Mouse (Mus musculus): ENCODE results near the gene Sdccag8. TPM values are rescaled to one million over a fixed set of nuclear protein-coding genes. Genes with fewer than 3 reads are reported as not detected.

Sdccag8 gene
- polyA plus RNA-seq, 1 experiment from 2014 or later, result 17.4 TPM

DNA sequence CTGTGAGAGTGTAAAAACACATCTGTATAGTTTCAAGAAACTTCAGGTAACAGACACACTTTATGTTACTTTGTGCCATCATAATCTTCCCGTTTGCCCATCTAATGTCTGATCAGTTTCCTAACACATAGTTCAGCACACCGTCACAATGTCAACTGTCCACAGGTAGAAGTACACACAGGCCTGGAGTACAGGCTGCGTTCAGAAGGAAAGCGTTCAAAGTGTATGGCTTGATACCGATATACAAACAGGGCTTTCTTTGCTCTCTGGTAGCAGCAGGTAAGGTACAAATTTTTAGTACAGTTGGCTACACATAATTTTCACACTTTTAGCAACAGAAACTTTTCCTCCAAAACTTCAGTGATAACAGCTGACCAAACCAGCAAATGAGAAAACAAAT, 205.2 kb downstream of the Sdccag8 start:
- H3K4me2 ChIP-seq (ENCODE audit: low read depth, low read length), result no peak overlapping the region
- no peaks in the 10 kb centered on the region for H3K27me3 ChIP-seq (ENCODE audit: control insufficient read depth, insufficient read depth, low read length)
- no peak for ATAC-seq (ENCODE audit: insufficient read depth, low FRiP score)
- 76% methylated on average over 5 of the region's 5 CpGs for WGBS
- H3K4me1 ChIP-seq (ENCODE audit: control insufficient read depth, insufficient read depth, low read length), result peaks cover 8% of the 10 kb centered on the region
- no peak overlapping the region for H3K27ac ChIP-seq (ENCODE audit: low read length)
- H3K9me3 ChIP-seq (replicated peaks; ENCODE audit: control insufficient read depth, low read length), result no peaks in the 10 kb centered on the region
- no peak overlapping the region for H3K4me3 ChIP-seq (replicated peaks; ENCODE audit: low read length)
- H3K9ac ChIP-seq (ENCODE audit: low read length), result no peak overlapping the region
- H3K36me3 ChIP-seq (ENCODE audit: control insufficient read depth, insufficient read depth, low read length), result 0 out of 2 replicates have a peak, but pooled peaks cover 2% of the 10 kb centered on the region

DNA sequence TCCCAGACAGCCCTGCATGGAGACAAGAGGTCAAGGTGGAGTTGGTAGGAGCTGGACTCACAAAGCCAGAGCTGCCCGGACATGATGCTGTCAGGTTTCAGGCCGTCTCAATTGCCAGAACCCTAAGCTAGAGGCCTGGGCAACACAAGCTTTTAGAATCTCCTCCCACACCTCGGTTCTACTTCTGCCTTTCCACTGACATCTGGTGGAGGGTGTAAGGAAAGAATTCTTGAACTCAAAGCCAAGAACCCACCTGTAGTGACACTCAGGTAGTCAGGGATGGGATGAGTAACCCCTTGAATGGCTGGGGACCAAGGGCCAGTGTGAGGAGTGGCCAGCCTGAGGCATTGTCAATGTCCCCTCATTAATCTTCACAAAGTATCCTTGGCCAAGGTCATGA, 208.3 kb downstream of the Sdccag8 start:
- Histone ChIP-seq H3K27me3 (ENCODE audit: control insufficient read depth, insufficient read depth, low read length) (no peaks in the 10 kb centered on the region), H3K36me3 (ENCODE audit: control insufficient read depth, insufficient read depth, low read length) (0 out of 2 replicates have a peak, but pooled peaks cover 2% of the 10 kb centered on the region), H3K9ac (ENCODE audit: low read length) (no peak overlapping the region), H3K27ac (ENCODE audit: low read length) (no peak overlapping the region), H3K9me3 (replicated peaks; ENCODE audit: control insufficient read depth, low read length) (no peaks in the 10 kb centered on the region), H3K4me2 (ENCODE audit: low read depth, low read length) (no peak overlapping the region), H3K4me1 (ENCODE audit: control insufficient read depth, insufficient read depth, low read length) (peaks cover 3% of the 10 kb centered on the region; the same call in 1 of the 2 replicates), H3K4me3 (replicated peaks; ENCODE audit: low read length) (no peak overlapping the region)
- no peak for ATAC-seq (ENCODE audit: insufficient read depth, low FRiP score)
- 64% methylated on average over 3 of the region's 3 CpGs for WGBS

DNA sequence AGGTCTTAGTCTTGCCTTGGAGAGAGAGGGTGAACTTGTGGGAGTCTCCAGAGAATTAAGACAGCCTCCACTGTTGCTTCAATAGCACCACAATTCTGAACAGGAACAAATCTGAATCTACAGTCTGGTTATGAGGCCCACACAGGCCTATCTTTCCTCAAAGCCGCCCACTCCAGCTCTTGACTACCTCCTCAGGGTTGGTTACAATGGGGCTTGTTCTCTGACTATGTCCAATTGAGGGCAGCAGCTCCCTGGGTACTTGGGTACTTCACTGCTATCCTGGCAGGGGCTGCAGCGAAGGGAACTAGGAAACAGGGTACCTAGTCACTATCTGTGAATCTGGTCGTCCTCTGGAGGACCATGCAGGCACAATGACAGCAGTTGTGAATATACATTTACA, 213.2 kb downstream of the Sdccag8 start:
- Histone ChIP-seq H3K4me2 (ENCODE audit: low read depth, low read length) (no peak overlapping the region), H3K4me3 (replicated peaks; ENCODE audit: low read length) (no peak overlapping the region), H3K9me3 (replicated peaks; ENCODE audit: control insufficient read depth, low read length) (no peaks in the 10 kb centered on the region), H3K27ac (ENCODE audit: low read length) (no peak overlapping the region), H3K36me3 (ENCODE audit: control insufficient read depth, insufficient read depth, low read length) (no peaks in the 10 kb centered on the region; the same call in 1 of the 2 replicates), H3K27me3 (ENCODE audit: control insufficient read depth, insufficient read depth, low read length) (no peaks in the 10 kb centered on the region), H3K4me1 (ENCODE audit: control insufficient read depth, insufficient read depth, low read length) (no peaks in the 10 kb centered on the region), H3K9ac (ENCODE audit: low read length) (no peak overlapping the region)
- no peak for ATAC-seq (ENCODE audit: insufficient read depth, low FRiP score)
- WGBS, result 81% methylated on average over 3 of the region's 3 CpGs

DNA sequence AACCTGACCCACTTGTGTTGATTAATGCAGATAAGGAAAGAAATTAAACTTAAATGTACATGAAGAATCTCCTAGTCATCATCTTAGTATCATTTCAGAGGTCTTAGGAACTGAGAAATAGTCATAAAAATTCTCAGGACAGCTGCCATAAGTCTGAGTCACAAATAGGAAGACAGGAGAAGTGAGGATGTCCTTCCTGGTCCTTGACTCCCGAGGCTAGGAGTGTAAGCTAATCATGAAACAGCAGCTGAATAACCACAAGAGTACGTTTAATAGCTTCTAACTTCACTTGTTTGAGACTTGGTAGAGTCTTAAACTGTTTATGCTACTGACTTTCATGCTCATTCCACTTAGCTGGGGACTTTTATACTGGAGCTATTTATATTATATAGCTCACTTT, 214.6 kb downstream of the Sdccag8 start:
- no peak overlapping the region for H3K4me2 ChIP-seq (ENCODE audit: low read depth, low read length)
- no peaks in the 10 kb centered on the region for H3K4me1 ChIP-seq (ENCODE audit: control insufficient read depth, insufficient read depth, low read length)
- 58% methylated on average over 2 of the region's 2 CpGs for WGBS
- H3K27me3 ChIP-seq (ENCODE audit: control insufficient read depth, insufficient read depth, low read length), result no peaks in the 10 kb centered on the region
- no peaks in the 10 kb centered on the region; the same call in 1 of the 2 replicates for H3K36me3 ChIP-seq (ENCODE audit: control insufficient read depth, insufficient read depth, low read length)
- H3K9ac ChIP-seq (ENCODE audit: low read length), result no peak overlapping the region
- H3K27ac ChIP-seq (ENCODE audit: low read length), result no peak overlapping the region
- no peaks in the 10 kb centered on the region for H3K9me3 ChIP-seq (replicated peaks; ENCODE audit: control insufficient read depth, low read length)
- H3K4me3 ChIP-seq (replicated peaks; ENCODE audit: low read length), result no peak overlapping the region
- ATAC-seq (ENCODE audit: insufficient read depth, low FRiP score), result no peak

DNA sequence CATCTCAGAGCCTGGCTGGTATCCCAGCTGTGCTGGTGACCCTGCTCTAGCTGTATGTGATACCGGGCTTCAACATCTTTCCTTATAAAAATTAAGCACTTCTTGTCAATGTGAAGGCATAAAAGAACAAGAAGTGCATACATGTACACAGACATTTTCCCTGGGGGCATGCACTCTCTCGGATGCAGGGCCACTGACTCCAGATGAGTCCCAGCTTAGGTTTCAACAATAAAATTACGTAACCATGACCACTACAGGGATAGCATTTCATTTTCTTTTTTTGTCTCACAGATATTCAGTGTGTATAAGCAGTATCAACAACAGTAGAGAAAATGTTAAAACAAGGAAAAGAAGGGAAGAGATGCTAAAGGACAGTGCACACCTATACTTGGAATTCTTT, 216.2 kb downstream of the Sdccag8 start:
- no peak overlapping the region for H3K4me2 ChIP-seq (ENCODE audit: low read depth, low read length)
- no peak overlapping the region for H3K27ac ChIP-seq (ENCODE audit: low read length)
- 82% methylated on average over 3 of the region's 3 CpGs for WGBS
- no peak overlapping the region for H3K4me3 ChIP-seq (replicated peaks; ENCODE audit: low read length)
- no peak overlapping the region for H3K9ac ChIP-seq (ENCODE audit: low read length)
- no peak for ATAC-seq (ENCODE audit: insufficient read depth, low FRiP score)
- no peaks in the 10 kb centered on the region for H3K9me3 ChIP-seq (replicated peaks; ENCODE audit: control insufficient read depth, low read length)
- H3K36me3 ChIP-seq (ENCODE audit: control insufficient read depth, insufficient read depth, low read length), result no peaks in the 10 kb centered on the region; the same call in 1 of the 2 replicates
- H3K27me3 ChIP-seq (ENCODE audit: control insufficient read depth, insufficient read depth, low read length), result no peaks in the 10 kb centered on the region
- no peaks in the 10 kb centered on the region for H3K4me1 ChIP-seq (ENCODE audit: control insufficient read depth, insufficient read depth, low read length)

DNA sequence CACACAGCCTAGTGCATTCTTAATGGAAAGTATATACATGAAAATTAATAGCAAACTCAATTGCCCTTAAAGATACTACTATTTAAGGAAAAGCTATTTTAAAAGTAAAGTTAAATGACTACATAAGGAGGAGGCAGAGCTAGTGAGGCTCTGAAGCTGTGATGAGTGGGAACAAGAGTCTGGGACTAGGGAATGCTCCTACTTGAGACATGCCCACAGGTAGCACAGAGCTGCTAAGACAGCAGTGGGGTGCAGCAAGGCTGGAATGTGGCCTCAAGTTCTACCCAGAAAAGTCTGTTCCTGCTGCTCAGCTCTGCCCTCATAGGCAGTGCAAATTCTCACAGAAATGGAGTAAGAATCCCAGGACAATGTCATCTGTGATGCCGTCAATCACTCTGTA, 216.7 kb downstream of the Sdccag8 start:
- no peak overlapping the region for H3K9ac ChIP-seq (ENCODE audit: low read length)
- ATAC-seq (ENCODE audit: insufficient read depth, low FRiP score), result no peak
- H3K4me2 ChIP-seq (ENCODE audit: low read depth, low read length), result no peak overlapping the region
- no peaks in the 10 kb centered on the region for H3K9me3 ChIP-seq (replicated peaks; ENCODE audit: control insufficient read depth, low read length)
- H3K4me3 ChIP-seq (replicated peaks; ENCODE audit: low read length), result no peak overlapping the region
- no peaks in the 10 kb centered on the region for H3K4me1 ChIP-seq (ENCODE audit: control insufficient read depth, insufficient read depth, low read length)
- no peak overlapping the region for H3K27ac ChIP-seq (ENCODE audit: low read length)
- H3K27me3 ChIP-seq (ENCODE audit: control insufficient read depth, insufficient read depth, low read length), result no peaks in the 10 kb centered on the region
- no peaks in the 10 kb centered on the region; the same call in 1 of the 2 replicates for H3K36me3 ChIP-seq (ENCODE audit: control insufficient read depth, insufficient read depth, low read length)
- 94% methylated on average over 1 of the region's 1 CpGs for WGBS

DNA sequence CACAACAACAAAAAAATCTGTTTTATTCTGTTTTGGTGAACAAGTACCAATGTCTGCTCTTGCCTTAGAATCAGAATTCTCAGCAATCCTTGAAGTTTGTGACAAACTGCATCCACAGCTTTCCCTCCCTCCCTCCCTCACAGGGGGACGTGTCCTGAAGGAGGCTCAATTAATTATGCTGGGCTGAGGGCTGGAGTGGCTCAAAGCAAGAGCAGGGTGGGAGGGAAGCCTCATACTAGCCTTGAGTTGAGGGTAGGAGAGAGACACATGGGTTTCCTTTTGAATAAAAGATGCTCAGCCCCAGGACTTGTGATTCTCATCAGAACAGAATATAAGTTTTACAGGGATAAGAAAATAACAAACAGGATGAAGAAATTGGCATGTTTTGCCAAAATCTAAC, 217.8 kb downstream of the Sdccag8 start:
- no peaks in the 10 kb centered on the region; the same call in 1 of the 2 replicates for H3K36me3 ChIP-seq (ENCODE audit: control insufficient read depth, insufficient read depth, low read length)
- no peak for ATAC-seq (ENCODE audit: insufficient read depth, low FRiP score)
- no peak overlapping the region for H3K4me3 ChIP-seq (replicated peaks; ENCODE audit: low read length)
- no peaks in the 10 kb centered on the region for H3K4me1 ChIP-seq (ENCODE audit: control insufficient read depth, insufficient read depth, low read length)
- no peaks in the 10 kb centered on the region for H3K9me3 ChIP-seq (replicated peaks; ENCODE audit: control insufficient read depth, low read length)
- H3K27ac ChIP-seq (ENCODE audit: low read length), result no peak overlapping the region
- no peak overlapping the region for H3K9ac ChIP-seq (ENCODE audit: low read length)
- 28% methylated on average over 1 of the region's 1 CpGs for WGBS
- no peak overlapping the region for H3K4me2 ChIP-seq (ENCODE audit: low read depth, low read length)
- H3K27me3 ChIP-seq (ENCODE audit: control insufficient read depth, insufficient read depth, low read length), result no peaks in the 10 kb centered on the region

DNA sequence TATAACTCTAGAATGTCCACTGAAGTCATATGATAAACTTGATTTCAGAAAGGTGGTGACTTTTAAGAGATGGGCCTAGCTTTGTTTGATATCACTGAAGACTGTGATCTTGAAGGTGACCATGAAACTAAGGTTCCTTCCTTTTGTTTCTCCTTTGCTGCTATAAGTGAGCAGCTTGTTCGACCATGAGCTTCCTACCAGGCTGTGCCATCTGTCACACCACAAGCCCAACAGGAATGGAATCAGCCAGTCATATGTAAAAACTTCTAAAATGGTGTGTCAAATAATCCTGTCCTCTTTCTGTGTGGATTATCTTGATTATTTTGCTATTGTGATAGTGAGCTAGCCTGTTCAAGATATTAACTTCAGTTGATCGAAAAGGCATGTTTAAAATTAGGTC, 221.0 kb downstream of the Sdccag8 start:
- Histone ChIP-seq H3K4me1 (ENCODE audit: control insufficient read depth, insufficient read depth, low read length) (no peaks in the 10 kb centered on the region; the same call in 1 of the 2 replicates), H3K9me3 (replicated peaks; ENCODE audit: control insufficient read depth, low read length) (no peaks in the 10 kb centered on the region), H3K27ac (ENCODE audit: low read length) (no peak overlapping the region), H3K36me3 (ENCODE audit: control insufficient read depth, insufficient read depth, low read length) (no peaks in the 10 kb centered on the region), H3K9ac (ENCODE audit: low read length) (no peak overlapping the region), H3K4me2 (ENCODE audit: low read depth, low read length) (no peak overlapping the region), H3K4me3 (replicated peaks; ENCODE audit: low read length) (no peak overlapping the region), H3K27me3 (ENCODE audit: control insufficient read depth, insufficient read depth, low read length) (no peaks in the 10 kb centered on the region)
- WGBS, result 85% methylated on average over 2 of the region's 2 CpGs
- no peak for ATAC-seq (ENCODE audit: insufficient read depth, low FRiP score)

DNA sequence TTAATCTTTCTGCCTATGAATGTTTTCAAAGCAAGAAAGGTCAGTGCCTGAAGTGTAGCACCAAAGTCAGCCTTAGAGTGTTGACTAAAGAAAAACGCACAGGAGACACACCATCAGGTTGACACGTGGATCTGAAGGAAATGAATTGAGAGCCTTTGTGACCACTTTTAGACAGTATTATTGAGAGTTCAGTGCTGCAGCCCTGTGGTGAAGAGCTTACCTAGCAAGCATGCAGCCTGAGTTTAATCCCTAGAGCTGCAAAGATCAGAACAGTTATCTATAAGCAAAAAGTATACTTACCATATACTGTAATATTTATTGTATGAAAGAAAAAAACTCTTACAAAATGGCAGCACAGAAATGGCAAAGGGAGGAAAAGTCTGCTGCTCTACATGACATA, 223.9 kb downstream of the Sdccag8 start:
- no peaks in the 10 kb centered on the region; the same call in 1 of the 2 replicates for H3K4me1 ChIP-seq (ENCODE audit: control insufficient read depth, insufficient read depth, low read length)
- no peaks in the 10 kb centered on the region for H3K9me3 ChIP-seq (replicated peaks; ENCODE audit: control insufficient read depth, low read length)
- WGBS, result 59% methylated on average over 2 of the region's 2 CpGs
- no peaks in the 10 kb centered on the region for H3K27me3 ChIP-seq (ENCODE audit: control insufficient read depth, insufficient read depth, low read length)
- H3K36me3 ChIP-seq (ENCODE audit: control insufficient read depth, insufficient read depth, low read length), result no peaks in the 10 kb centered on the region
- no peak overlapping the region for H3K4me2 ChIP-seq (ENCODE audit: low read depth, low read length)
- H3K4me3 ChIP-seq (replicated peaks; ENCODE audit: low read length), result no peak overlapping the region
- no peak for ATAC-seq (ENCODE audit: insufficient read depth, low FRiP score)
- no peak overlapping the region for H3K27ac ChIP-seq (ENCODE audit: low read length)
- no peak overlapping the region for H3K9ac ChIP-seq (ENCODE audit: low read length)

Measured in stomach, embryonic 16.5 days (tissue).